Mouse (Mus musculus) R1 (cell line): ENCODE data around the gene Hacd1.

Experiments
- DNase-seq: peaks from one replicate; pipeline ENCODE4 v3.0.0-alpha.2; 2018; ENCODE audit warnings: low read depth, low spot score

The Hacd1 gene

DNA sequence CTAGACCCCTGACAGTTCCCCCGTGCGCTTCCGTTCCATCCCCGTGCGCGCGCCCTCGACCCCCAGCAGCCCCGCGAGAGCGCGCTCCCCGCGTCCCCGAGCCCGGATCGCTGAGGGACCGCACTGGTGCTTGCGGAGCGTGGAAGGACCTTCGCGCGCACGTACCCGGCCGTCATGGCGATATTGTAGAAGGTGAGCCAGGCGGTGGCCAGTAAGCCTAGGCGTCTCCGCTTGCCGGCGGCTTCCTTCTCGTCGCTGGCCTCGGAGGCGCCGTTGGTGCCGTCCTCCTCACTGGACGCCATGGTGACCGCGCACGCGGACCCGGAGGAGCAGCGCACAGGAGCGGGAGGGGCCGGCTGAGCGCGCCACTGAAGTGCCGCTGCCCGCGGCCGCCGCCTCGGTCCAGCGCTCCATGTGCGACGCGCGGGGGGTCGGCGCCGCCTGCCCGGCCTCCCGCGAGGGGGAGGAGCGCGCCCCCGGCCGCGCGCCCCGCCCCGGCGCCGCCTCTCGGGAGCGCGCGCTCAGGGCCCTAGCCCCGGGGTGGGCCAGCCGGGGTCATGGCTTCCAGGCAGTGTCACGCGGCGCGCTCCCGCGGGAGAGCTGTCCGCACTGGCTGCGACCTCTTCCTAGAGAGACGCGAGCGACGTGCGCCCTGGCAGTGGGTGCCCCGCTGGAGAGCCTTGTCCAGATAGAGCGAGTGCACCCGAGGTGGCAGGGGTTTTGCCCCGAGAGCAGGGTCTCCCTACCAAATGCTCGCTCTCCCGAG, at the start of gene Hacd1:
Gene Hacd1 (minus strand): TSS at position 570 of the 766 bp plus-strand sequence.
- peak; percentile 83 for DNase-seq

DNA sequence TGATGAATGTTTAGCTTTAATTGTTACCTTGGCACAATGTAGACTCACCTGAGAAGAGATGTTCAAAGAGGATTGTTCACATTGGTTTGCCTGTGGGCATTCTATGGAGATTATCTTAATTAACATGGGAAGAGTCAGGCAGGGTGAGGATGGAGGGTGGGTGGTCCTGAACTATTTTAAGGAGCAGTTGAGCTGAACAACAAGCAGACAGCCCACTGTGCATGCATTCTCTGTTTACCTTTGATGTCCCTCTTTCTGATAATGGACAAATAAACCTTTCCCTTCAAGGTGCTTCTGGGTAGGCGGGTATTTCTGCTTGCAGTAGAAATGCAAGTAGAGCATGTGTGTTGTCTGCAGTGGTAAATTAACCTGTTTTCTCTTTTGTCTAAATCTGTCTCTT, 48.0 kb upstream of the Hacd1 start:
- peak; percentile 35 for DNase-seq

DNA sequence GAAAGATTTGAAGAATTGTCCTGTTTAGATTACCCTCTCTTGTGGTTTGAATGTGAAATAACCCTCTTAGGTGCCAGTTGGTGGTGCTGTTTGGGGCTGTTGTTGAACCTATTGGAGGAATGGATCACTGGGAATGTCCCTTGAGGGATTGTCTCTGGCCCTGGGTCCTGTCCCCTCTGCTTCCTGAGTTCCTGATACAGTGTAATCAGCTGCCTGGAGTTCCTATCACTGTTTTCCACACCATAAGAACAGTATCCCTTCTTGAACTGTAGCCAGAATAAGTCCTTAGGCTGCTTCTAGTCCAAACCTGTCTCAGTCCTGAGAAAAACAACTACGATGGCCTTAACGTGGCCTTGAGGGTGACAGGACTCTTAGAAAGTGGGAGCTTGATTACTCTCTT, 46.7 kb upstream of the Hacd1 start:
- DNase-seq = no peak

DNA sequence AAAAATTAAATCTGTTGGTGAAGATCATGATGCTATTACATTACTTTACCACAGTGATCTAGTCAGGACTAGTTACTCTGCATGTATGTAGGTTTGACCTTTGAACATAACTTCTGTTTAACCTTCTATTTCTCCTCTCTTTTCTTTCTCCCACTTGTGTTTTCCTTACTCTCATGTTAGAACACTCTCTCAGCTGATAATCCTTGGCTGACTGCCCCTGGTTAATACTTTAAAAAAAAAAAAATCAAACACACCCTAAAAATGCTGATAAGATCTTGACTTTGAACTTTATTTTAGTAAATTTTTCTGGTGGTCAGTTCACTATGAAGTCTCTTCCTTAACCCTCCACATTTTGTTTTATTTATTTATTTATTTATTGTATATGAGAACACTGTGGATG, 44.6 kb upstream of the Hacd1 start:
- no peak for DNase-seq

DNA sequence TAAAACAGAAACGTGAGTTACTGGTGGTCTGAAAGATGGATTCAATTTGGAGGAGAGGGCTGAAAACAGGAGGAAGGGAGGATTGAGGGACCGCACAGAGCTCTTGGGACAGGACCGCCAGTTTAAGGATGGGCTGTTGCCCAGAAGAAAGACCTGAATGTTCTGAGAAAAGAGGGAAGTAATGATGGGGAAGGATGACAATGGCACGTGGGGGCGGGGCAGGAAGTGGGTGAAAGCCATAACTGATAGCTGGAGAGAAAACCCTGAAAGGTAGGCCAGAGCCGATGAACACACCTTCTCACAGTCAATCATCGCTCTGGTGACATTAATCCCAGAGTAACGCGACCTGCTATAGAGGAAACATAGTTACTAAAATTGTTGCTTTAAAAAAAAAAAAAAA, 22.6 kb upstream of the Hacd1 start:
- peak; percentile 25 for DNase-seq

DNA sequence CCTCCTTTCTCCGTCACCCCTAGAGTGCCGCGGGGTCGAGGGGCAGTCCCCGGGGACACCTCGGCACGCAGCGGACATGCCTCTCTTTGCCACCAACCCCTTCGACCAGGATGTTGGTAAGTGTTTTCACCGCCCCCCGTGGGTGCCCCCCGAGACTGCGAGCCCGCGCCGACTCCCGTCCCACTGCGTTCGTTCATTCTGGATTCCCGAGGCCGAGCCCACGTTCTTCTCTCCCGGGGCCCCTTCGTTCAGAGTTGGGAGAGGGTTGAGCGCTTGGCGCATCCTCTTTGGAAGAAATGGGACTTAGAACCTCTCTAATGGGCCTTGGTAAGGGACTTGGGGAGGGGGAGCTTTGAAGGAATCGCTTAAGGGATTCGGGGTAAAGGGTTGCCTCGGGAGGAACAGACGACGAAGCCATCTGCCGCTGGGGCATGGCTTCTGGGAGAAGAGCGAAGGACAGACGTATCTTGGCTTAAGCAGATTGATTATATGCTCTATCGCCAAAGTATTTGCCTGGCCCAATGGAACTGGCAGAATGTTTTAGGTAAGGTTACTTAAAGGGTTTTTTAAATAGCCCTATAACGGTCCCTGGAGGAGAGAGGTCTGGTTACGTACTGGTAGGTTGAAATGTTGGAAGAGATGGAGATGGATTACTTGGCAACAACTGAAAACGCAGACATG, 18.4 kb upstream of the Hacd1 start:
- DNase-seq = no peak

DNA sequence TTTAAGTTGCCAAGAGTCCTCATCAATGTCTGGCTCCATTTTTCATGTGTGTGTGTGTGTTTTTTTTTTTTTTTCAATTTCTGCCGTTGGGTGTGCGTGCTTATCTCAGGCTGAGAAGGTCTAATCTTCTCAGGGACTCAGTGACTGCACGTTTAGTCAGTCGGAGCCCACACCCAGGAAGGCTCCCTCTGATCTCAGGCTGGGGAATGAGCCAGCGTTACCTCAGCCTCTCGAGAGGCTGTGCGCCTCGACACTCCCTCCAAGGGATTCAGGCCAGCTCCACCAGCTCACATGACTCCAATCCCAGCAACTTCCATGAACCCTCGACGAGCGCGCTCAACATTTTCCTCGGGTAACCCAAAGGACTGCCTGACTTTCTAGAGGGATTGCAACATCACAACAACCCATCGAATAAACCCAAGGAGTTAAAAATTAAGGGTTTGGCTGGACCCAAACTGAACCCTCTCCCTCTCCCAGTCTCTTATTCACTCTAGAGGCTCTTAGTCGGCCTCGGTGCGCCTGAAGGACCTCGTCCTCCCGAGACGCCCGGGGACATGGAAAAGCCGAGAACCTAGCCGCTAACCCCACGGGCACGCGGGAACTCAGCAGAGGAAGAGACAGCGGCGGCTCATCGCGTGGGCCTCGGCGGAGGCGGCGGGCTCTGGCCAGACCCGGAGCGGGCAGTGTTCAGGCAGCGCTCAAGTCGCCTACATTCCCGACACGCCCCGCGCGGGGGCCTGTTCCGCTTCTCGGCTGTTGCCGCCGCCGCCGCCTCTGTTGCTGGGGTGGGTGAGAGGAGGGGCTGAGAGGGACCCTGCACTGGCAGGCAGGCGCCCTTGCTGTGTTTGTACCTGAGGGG, 17.7 kb upstream of the Hacd1 start, which contains the start of gene Stam:
Gene Stam (plus strand): TSS at position 737 of the 859 bp plus-strand sequence.
- DNase-seq = peak; percentile 91

DNA sequence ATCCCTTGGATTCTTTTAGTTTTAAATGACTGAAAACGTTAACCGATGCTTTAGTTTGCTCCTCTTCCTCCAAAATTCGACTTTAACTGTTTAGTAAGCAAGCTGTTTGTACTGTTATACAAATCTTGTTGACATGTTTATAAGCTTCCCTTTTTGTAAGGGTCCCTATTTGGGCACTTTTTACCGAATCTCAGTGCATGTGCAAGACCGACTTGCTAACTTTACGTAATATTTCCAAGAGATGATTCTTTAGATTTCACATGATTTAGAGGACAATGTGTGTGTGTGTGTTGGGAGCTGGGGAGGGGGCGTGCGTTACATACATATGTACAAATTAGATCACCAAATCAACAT, 17.1 kb upstream of the Hacd1 start:
- no peak for DNase-seq

DNA sequence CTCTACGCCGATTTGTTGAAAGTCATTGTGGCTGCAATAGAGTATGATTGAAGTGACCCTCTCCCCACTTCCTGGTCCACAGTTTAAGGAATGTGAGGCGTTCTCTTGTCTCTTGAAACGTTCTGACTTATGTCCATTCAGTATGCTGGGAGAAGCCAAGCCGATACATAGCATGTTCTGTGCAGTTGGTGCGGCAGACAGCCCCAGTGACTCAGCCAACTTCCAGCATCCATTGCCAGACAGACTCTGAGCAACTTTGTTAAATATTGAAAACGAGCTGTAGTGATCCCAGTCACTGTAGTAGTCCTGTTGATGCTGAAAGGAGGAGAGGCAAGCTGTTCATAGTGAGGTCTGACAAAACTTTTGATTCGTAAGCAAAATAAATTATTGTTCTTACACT, 14.5 kb upstream of the Hacd1 start:
- DNase-seq = no peak

DNA sequence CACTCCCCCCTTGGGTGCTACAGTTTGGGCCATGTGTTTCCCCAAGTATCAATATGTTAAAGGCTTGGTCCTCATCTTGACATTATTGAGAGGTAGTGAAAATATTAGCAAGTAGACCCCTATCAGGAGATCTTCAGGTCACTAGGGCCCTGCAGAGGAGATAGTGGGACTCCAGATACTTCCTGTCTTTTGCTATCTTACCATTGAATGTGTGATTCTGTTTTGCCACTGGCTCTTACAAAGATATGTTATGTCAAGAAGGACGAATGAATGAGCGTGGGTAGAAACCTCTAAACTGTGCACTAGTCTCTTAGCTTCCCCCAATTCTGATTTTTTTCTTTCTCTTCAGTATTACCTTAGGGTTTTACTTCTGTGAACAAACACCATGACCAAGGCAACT, 13.1 kb upstream of the Hacd1 start:
- DNase-seq = no peak

DNA sequence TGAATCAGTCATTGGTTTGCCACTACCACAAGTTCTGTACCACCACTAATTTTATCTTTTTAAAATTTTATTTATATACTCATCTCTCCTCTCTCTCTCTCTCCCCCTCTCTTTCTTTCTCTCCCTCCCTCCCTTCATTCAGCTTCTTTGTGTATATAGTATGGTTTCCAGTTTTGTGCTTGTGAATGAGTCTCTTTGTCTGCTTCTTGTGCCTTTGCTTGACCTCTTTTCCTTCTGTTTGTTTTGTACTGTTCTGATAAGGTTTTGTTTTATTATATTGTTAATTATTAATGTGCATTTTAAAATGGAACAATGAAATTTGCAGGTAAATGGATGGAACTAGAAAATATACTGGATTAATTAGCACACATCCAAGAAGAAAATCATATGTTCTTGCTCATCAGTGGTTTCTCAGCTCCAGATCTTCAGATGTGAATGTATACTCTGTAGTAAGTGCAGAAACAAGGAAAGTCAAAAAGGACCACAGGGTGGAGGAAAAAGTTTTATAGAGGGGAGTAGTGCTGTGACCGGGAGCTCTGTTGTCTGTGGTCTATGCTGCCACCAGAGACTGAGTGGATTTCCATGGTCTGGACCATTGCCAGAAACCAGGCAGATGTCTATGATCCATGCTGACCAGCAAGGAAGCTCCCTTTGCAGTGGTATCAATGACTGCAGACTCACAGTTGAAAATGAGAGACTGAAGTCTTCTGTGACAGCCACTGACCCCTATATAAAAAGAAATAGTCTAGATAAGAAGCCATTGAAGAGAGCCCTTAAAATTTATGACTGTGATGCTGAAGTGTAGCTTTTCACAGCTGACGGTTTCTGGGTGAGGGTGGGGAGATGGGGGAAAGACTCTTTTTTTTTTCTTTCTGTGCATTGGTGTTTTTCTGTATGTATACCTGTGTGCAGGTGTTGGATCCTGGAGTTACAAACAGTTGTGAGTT, 10.0 kb upstream of the Hacd1 start:
- DNase-seq = no peak

DNA sequence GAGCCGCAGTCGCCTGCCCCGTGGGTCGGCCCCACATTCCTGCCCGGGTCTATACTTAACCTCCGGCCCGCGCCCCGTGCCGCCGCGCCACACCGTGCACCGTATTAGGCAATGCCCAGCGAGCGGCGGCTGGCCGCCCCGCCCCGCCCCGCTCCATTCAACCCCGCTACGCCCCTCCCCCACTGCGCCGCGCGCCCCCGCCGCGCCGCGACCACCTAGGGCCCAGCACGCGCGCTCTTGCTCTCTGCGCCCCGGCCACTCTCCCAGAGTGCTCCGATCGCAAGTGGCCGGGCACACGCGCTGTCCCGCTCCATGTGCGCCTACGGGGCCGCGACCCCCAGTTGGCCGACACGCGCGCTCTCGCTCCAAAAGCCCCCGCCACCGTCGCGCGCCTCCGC, 768 bp downstream of the Hacd1 start:
- DNase-seq = no peak

DNA sequence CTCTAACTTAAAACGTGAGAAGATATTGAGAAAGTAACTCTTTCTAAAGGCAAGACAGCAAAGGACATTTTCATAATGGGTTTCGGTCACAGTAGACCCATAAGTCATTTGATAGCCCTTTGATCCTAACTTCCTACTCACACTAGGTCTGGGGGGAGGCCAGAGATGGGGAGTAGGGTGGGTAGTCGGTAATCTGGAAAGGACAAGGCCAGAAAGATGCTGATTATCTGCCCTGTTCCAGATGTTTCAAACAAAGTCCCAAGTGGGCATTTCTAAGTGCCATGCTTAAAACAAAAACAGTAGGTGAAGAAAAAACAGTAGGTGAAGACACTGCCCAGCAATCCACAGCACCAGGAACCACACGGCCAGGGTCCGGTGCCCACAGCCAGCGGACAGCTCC, 1.2 kb downstream of the Hacd1 start:
- DNase-seq = no peak

DNA sequence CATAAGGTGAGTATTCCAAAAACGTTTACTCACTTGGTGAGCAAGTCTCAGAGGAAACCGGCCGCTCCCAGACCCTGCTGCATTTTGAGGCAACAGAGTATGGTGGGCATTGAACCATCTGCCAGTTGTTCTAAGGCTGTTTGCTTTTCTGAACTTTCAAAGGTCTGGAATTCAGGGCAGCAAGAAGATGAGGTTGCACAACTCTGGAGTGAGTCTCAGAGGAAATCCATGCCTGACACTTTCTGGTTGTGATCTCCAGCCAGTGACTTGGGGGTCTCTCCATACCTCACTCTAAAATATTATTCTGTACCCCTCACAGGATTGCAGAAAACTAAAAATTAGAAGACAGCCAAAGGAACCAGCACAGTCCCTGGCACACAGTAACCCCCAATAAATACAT, 1.8 kb downstream of the Hacd1 start:
- DNase-seq = no peak

DNA sequence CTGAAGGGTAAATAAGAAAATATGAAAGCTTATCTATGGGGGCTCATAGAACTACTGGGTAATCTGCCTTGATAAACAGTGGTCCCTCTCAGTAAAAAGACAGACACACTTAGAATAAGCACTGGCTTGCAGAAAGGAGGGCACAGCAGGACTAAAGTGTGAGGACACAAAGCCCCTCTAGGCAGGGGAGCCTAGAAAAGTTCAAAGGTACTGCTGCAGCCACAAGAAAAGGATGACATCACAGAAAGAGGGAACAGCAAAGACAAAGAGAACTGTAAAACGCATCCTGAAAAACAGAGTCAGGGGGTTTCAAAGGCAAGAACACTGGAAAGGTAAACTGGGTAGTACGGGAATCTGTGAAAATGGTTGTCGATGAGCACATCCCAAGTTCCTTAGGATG, 2.3 kb downstream of the Hacd1 start:
- DNase-seq = no peak

DNA sequence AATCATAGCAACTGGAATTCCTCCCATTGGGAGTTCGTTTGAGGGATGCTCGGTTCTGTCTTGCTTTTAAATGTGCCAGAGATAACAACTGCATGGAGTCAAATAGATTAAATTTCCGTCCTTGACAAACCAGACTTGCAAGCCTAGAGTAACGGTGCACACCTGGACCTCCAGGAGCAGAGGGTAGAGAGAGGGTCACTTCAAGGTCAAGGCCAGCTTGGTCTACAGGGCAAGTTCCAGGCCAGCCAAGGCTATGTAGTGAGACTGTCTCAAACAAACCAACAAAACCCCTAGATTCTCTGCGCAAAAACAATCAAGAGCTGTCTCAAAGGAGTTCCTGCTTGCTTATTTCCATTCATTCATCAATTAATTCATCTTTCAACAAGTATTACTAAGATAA, 7.1 kb downstream of the Hacd1 start:
- no peak for DNase-seq

DNA sequence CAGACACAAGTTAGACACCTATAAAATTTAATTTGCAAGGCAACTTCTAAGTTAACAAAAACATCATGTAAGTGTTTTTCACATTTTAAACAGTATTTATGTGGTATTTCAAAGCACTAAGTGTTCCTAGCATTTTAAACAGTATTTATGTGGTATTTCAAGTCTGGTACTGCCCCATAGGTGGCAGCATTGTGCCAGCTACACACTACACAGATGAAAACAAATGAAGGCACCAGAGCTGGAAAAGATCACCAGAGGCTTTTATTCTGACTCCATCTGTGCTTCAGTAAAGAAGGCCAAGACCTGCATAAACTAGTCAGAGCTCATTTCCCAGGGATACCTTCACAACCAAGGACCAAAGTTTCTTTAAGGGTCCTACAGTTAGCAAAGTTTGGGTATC, 7.6 kb downstream of the Hacd1 start:
- peak; percentile 67 for DNase-seq

DNA sequence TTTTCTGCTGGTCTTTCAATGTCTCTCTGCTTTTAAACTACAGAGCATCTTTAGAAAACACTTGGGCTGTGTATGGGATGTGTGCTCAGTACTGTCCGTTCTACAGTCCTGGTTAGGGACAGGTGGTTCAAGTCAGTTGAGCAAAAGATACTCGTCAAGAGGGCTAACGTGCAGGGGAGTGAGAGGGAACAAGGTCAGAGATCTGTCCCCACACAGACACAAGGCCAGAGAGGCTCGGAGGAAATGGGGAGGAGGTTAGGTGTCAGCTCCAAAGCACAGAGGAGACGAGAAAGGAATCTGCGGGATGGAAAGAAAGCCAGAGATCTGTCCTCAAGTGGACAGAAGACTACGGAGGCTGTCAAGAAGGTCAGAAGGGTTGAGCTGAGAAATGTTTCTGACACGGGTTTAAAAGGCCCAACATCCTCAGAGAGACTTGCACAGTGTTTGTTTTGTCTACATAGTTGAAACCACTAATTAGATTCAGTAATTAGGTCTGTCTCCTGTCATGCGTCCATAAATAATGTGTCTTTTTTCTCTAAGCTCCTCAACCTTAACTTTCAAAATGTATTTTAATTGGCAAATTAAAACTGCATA, 12.3 kb downstream of the Hacd1 start:
- no peak for DNase-seq

DNA sequence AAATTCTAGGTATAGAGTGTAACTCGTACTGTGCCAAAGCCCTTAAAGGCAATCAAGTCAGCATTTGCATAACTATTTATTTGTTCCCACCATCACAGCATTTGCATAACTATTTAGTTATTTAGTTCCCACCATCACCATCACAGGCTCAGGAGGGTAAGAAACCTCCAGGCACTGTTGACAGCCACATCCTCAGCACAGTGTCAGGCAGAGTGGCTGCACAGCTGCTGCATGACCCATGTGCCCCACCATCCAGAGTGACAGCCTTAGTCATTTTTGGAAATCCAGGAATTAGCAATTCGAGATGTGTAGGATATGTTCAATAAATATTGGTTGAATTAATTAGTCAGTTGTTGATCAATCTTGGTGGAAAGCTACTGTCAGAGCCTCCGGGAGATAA, 12.9 kb downstream of the Hacd1 start:
- DNase-seq = peak; percentile 28

DNA sequence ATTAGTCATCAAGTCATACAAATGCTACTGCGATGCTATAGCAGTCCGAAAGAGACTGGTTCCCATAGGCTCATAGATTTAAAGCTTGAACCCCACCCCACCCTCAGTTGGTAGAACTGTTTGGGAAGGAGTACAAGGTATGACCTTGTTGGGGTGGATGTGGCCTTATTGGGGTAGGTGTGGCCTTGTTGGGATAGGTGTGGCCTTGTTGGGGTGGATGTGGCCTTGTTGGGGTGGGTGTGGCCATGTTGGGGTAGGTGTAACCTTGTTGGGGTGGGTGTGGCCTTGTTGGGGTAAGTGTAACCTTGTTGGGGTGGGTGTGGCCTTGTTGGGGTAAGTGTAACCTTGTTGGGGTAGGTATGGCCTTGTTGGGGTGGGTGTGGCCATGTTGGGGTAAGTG, 14.7 kb downstream of the Hacd1 start:
- DNase-seq = peak; percentile 49

DNA sequence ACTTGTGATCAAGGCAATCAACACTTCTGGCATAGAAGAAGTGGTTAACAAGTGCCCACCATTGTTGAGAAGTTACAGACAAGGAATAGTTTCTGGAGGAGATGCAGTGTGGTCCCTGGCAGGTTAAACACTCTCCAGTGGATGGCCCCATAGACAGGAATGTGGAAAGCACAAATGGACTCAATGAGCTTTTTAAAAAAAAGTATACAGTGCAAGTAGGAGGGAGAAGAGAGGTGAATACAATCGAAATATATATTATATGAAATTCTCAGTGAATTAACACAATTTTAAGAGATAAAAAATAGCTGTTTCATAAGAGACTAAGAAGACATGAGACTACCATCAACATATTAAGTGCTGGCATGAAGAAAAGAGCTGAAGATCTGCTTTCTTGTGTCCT, 36.7 kb downstream of the Hacd1 start:
- DNase-seq = no peak
